Mouse (Mus musculus) C2C12 (cell line): ENCODE data around the gene Cmklr1. TPM values are rescaled to one million over a fixed set of nuclear protein-coding genes. Genes with fewer than 3 reads are reported as not detected.

Experiments used
- H3K27me3 ChIP-seq: one replicate; pipeline ENCODE4 v1.6.1; 2011; ENCODE audit not compliant: control insufficient read depth, insufficient read depth, insufficient read length
- H3K36me3 ChIP-seq: one replicate; pipeline ENCODE4 v1.6.1; 2011; ENCODE audit not compliant: control insufficient read depth, insufficient read depth
- H3K4me3 ChIP-seq: one replicate; pipeline ENCODE4 v1.5.1; 2011; ENCODE audit warnings: mild to moderate bottlenecking, control low read depth; ENCODE audit not compliant: poor library complexity, insufficient read depth, severe bottlenecking
- H3K79me2 ChIP-seq: one replicate; pipeline ENCODE4 v1.6.1; 2011; ENCODE audit not compliant: control insufficient read depth, insufficient read depth
- H3K79me3 ChIP-seq: one replicate; pipeline ENCODE4 v1.6.1; 2011; ENCODE audit warnings: low read depth, control low read depth
- H3ac ChIP-seq: one replicate; pipeline ENCODE3; 2011; ENCODE audit warnings: low read depth; ENCODE audit not compliant: control insufficient read depth, insufficient read length
- CEBPB ChIP-seq: IDR thresholded peaks from one replicate; pipeline ENCODE4 v1.6.1; 2011; ENCODE audit warnings: low read depth, mild to moderate bottlenecking, control low read depth, moderate library complexity
- CTCF ChIP-seq: IDR thresholded peaks from one replicate; pipeline ENCODE4 v1.5.1; 2011; ENCODE audit not compliant: control insufficient read depth, insufficient read depth, insufficient read length
- FOSL1 ChIP-seq: IDR thresholded peaks from one replicate; pipeline ENCODE4 v1.8.0; 2011; ENCODE audit warnings: mild to moderate bottlenecking, low read length; ENCODE audit not compliant: poor library complexity, insufficient read depth, severe bottlenecking
- MAX ChIP-seq: IDR thresholded peaks from one replicate; pipeline ENCODE4 v1.6.1; 2011; ENCODE audit warnings: mild to moderate bottlenecking, control low read depth
- MYOD1 ChIP-seq: IDR thresholded peaks from one replicate; pipeline ENCODE4 v1.6.1; 2011; ENCODE audit warnings: low read depth; ENCODE audit not compliant: control insufficient read depth, insufficient read length
- MYOG ChIP-seq: IDR thresholded peaks from one replicate; pipeline ENCODE4 v1.6.1; 2011; ENCODE audit not compliant: control insufficient read depth, insufficient read length; ENCODE audit errors: extremely low read depth
- USF1 ChIP-seq: IDR thresholded peaks from one replicate; pipeline ENCODE4 v1.6.1; 2011; ENCODE audit warnings: low read depth, mild to moderate bottlenecking, control low read depth, moderate library complexity
- polyA plus RNA-seq: library from polyadenylated mRNA; unstranded; fragments of >200 nt; fragmentation: generic; extraction: Trizol; gene quantifications from one replicate; pipeline ENCODE4 v1.2.1, GENCODE M21; 2012; ENCODE audit warnings: missing spikeins

The Cmklr1 gene
- polyA plus RNA-seq, 1 experiment = 1.2 TPM

GRCm38 (mm10) chr5:113625068-113625467 is 25.2 kb downstream of the Cmklr1 start:
- no peak for TF ChIP-seq MYOD1
- TF ChIP-seq CTCF = no peak
- TF ChIP-seq MAX = no peak
- no peak for TF ChIP-seq USF1
- TF ChIP-seq CEBPB = no peak
- no peak for TF ChIP-seq FOSL1
- TF ChIP-seq MYOG = no peak
- H3K27me3 ChIP-seq = no peaks in the 10 kb centered on the region
- H3K4me3 ChIP-seq = no peak overlapping the region
- no peak overlapping the region for H3ac ChIP-seq
- no peaks in the 10 kb centered on the region for H3K79me2 ChIP-seq
- no peaks in the 10 kb centered on the region for H3K36me3 ChIP-seq
- no peaks in the 10 kb centered on the region for H3K79me3 ChIP-seq

GRCm38 (mm10) chr5:113623052-113623451 is 27.2 kb downstream of the Cmklr1 start:
- Histone ChIP-seq H3K36me3 (no peaks in the 10 kb centered on the region), H3K4me3 (no peak overlapping the region), H3K79me2 (no peaks in the 10 kb centered on the region), H3K79me3 (no peaks in the 10 kb centered on the region), H3ac (no peak overlapping the region), H3K27me3 (no peaks in the 10 kb centered on the region)
- TF ChIP-seq MAX = no peak
- TF ChIP-seq USF1 = no peak
- TF ChIP-seq CTCF = no peak
- TF ChIP-seq MYOD1 = no peak
- TF ChIP-seq MYOG = no peak
- no peak for TF ChIP-seq FOSL1
- no peak for TF ChIP-seq CEBPB

GRCm38 (mm10) chr5:113620999-113621398 is 29.2 kb downstream of the Cmklr1 start:
- Histone ChIP-seq H3K79me3 (no peaks in the 10 kb centered on the region), H3K79me2 (no peaks in the 10 kb centered on the region), H3K36me3 (no peaks in the 10 kb centered on the region), H3ac (no peak overlapping the region), H3K27me3 (no peaks in the 10 kb centered on the region), H3K4me3 (no peak overlapping the region)
- TF ChIP-seq MYOG = no peak
- no peak for TF ChIP-seq USF1
- TF ChIP-seq CTCF = no peak
- no peak for TF ChIP-seq FOSL1
- no peak for TF ChIP-seq MYOD1
- no peak for TF ChIP-seq CEBPB
- TF ChIP-seq MAX = no peak

- Histone ChIP-seq H3ac (no peak overlapping the region), H3K79me2 (no peaks in the 10 kb centered on the region), H3K4me3 (no peak overlapping the region), H3K79me3 (no peaks in the 10 kb centered on the region), H3K27me3 (no peaks in the 10 kb centered on the region), H3K36me3 (no peaks in the 10 kb centered on the region)
- TF ChIP-seq MAX = no peak
- TF ChIP-seq USF1 = no peak
- TF ChIP-seq MYOG = no peak
- no peak for TF ChIP-seq CEBPB
- TF ChIP-seq MYOD1 = no peak
Observed at GRCm38 (mm10) chr5:113620130-113620716, 30.0 kb downstream of the Cmklr1 start.

GRCm38 (mm10) chr5:113619151-113619550 is 31.1 kb downstream of the Cmklr1 start:
- H3K79me3 ChIP-seq = no peaks in the 10 kb centered on the region
- H3K36me3 ChIP-seq = no peaks in the 10 kb centered on the region
- H3ac ChIP-seq = no peak overlapping the region
- TF ChIP-seq USF1 (no peak), MYOD1 (no peak), FOSL1 (no peak), MYOG (no peak), CEBPB (no peak), CTCF (no peak), MAX (no peak)
- no peaks in the 10 kb centered on the region for H3K27me3 ChIP-seq
- H3K4me3 ChIP-seq = no peak overlapping the region
- H3K79me2 ChIP-seq = no peaks in the 10 kb centered on the region

GRCm38 (mm10) chr5:113618716-113619115 is 31.5 kb downstream of the Cmklr1 start:
- Histone ChIP-seq H3K27me3 (no peaks in the 10 kb centered on the region), H3ac (no peak overlapping the region), H3K79me2 (no peaks in the 10 kb centered on the region), H3K79me3 (no peaks in the 10 kb centered on the region), H3K36me3 (no peaks in the 10 kb centered on the region), H3K4me3 (no peak overlapping the region)
- TF ChIP-seq CEBPB (no peak), MAX (no peak), MYOD1 (no peak), FOSL1 (no peak), CTCF (no peak), MYOG (no peak), USF1 (no peak)
